Mouse (Mus musculus) hindbrain, embryonic 13.5 days (tissue): ENCODE data around the gene Glcci1. TPM values are rescaled to one million over a fixed set of nuclear protein-coding genes. Genes with fewer than 3 reads are reported as not detected.

Experiments used
- ATAC-seq: fragments of 200-750 bp; cut with Nextera tagmentation; 2 replicates; pipeline ENCODE4 v1.8.0; 2017; ENCODE audit warnings: moderate TSS enrichment; ENCODE audit not compliant: low FRiP score
- H3K27ac ChIP-seq: fragments of 300-500 bp; sonication (generic); 2 replicates; pipeline ENCODE4 v1.5.1; 2015; ENCODE audit warnings: inconsistent platforms, mild to moderate bottlenecking, moderate library complexity
- H3K27me3 ChIP-seq: fragments of 300-500 bp; sonication (generic); 2 replicates; pipeline ENCODE4 v1.6.1; 2015; ENCODE audit warnings: mild to moderate bottlenecking, inconsistent platforms
- H3K36me3 ChIP-seq: fragments of 300-500 bp; sonication (generic); 2 replicates; pipeline ENCODE4 v1.6.1; 2015; ENCODE audit warnings: mild to moderate bottlenecking, inconsistent platforms
- H3K4me1 ChIP-seq: fragments of 300-500 bp; sonication (generic); replicated peaks from 2 replicates; pipeline ENCODE4 v1.6.1; 2015; ENCODE audit warnings: inconsistent platforms
- H3K4me2 ChIP-seq: fragments of 300-500 bp; sonication (generic); 2 replicates; pipeline ENCODE4 v1.6.1; 2015; ENCODE audit warnings: inconsistent platforms, mild to moderate bottlenecking, moderate library complexity
- H3K4me3 ChIP-seq: fragments of 300-500 bp; sonication (generic); 2 replicates; pipeline ENCODE4 v1.5.1; 2015; ENCODE audit warnings: mild to moderate bottlenecking, inconsistent platforms
- H3K9ac ChIP-seq: fragments of 300-500 bp; sonication (generic); 2 replicates; pipeline ENCODE4 v1.6.1; 2015; ENCODE audit warnings: mild to moderate bottlenecking, inconsistent platforms
- H3K9me3 ChIP-seq: fragments of 300-500 bp; sonication (generic); 2 replicates; pipeline ENCODE4 v1.6.1; 2016; ENCODE audit warnings: inconsistent platforms
- WGBS: fragments of 180-500 bp; shearing (Covaris S2); methylation state at CpG from one replicate; pipeline ENCODE4 v1.1.7; 2015; 5-methylcytosine and 5-hydroxymethylcytosine counted together
- polyA plus RNA-seq: library from polyadenylated mRNA; unstranded; fragments of >200 nt; fragmentation: Nextera tagmentation; extraction: Ambion mirVana; gene quantifications from 2 replicates; pipeline ENCODE4 v1.2.1, GENCODE M21; 2015

Glcci1 gene
- polyA plus RNA-seq, 1 experiment from 2014 or later, result 9.7 TPM

- no peak for ATAC-seq
- 0 out of 2 replicates have a peak, but pooled peaks cover 3% of the 10 kb centered on the region for H3K9me3 ChIP-seq
- H3K36me3 ChIP-seq, result no peaks in the 10 kb centered on the region
- H3K4me3 ChIP-seq, result no peak overlapping the region
- no peak overlapping the region for H3K4me2 ChIP-seq
- no peaks in the 10 kb centered on the region for H3K27me3 ChIP-seq
- WGBS, result 82% methylated on average over 6 of the region's 6 CpGs
- no peaks in the 10 kb centered on the region for H3K4me1 ChIP-seq
- H3K27ac ChIP-seq, result no peak overlapping the region
- H3K9ac ChIP-seq, result no peak overlapping the region
These were observed 12.0 kb upstream of the Glcci1 start for GRCm38 (mm10) chr6:8497234-8497867.

DNA sequence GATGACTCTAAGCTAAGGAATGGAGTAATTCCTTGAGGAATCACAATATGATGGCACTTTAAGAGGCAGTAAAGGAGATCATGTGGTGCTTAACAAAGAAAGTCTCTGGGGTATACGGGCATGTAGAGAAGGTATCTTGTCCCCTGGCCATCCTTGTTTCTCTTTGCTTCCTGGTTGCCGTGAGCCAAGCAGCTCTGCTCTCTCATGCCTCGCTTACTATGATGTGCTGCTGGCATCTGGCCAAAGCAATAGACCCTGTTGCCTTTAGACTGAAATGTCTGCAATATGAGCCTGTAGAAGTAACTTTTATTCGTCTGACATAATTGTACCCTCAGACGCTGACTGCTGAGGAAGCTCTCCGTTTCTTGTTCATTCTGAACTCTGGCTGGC lies 11.5 kb upstream of the Glcci1 start:
- Histone ChIP-seq H3K9ac (no peak overlapping the region), H3K27me3 (no peaks in the 10 kb centered on the region), H3K4me1 (no peaks in the 10 kb centered on the region), H3K4me2 (no peak overlapping the region), H3K9me3 (0 out of 2 replicates have a peak, but pooled peaks cover 3% of the 10 kb centered on the region), H3K27ac (no peak overlapping the region), H3K36me3 (no peaks in the 10 kb centered on the region), H3K4me3 (no peak overlapping the region)
- ATAC-seq, result no peak
- 71% methylated on average over 6 of the region's 6 CpGs for WGBS

DNA sequence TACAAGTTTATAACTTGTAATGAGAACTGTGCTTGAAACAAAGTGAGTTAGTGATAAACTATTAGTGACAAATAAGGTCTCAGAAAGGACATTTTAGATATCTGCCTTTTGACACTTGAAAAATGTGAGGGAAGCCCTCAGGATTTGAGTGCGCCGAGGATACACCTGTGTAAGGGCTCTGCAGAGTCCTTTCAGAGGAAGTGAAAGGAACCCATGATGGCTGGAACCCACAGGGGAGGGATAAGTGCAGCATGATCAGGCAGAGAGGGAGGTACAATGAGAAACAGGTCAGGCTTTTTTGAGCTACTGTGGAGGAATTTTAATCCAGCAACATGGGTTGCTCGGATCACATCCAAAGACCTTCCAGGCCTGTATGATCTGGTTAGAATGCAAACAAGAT lies 10.4 kb upstream of the Glcci1 start:
- WGBS, result 93% methylated on average over 3 of the region's 3 CpGs
- H3K4me2 ChIP-seq, result no peak overlapping the region
- no peaks in the 10 kb centered on the region for H3K27me3 ChIP-seq
- no peak overlapping the region for H3K27ac ChIP-seq
- no peak overlapping the region for H3K9ac ChIP-seq
- ATAC-seq, result no peak
- H3K4me3 ChIP-seq, result no peak overlapping the region
- no peaks in the 10 kb centered on the region for H3K4me1 ChIP-seq
- no peaks in the 10 kb centered on the region for H3K36me3 ChIP-seq
- 0 out of 2 replicates have a peak, but pooled peaks cover 3% of the 10 kb centered on the region for H3K9me3 ChIP-seq

- ATAC-seq, result no peak
- 0 out of 2 replicates have a peak, but pooled peaks cover 4% of the 10 kb centered on the region for H3K4me1 ChIP-seq
- 31% methylated on average over 3 of the region's 3 CpGs for WGBS
- no peak overlapping the region for H3K4me2 ChIP-seq
- no peak overlapping the region for H3K4me3 ChIP-seq
- no peak overlapping the region for H3K9ac ChIP-seq
- no peak overlapping the region for H3K27ac ChIP-seq
- 0 out of 2 replicates have a peak, but pooled peaks cover 3% of the 10 kb centered on the region for H3K9me3 ChIP-seq
- H3K36me3 ChIP-seq, result no peaks in the 10 kb centered on the region
- H3K27me3 ChIP-seq, result no peaks in the 10 kb centered on the region
These were observed 5.4 kb upstream of the Glcci1 start for GRCm38 (mm10) chr6:8503953-8504352.

GRCm38 (mm10) chr6:8504521-8505228 lies 4.7 kb upstream of the Glcci1 start:
- ATAC-seq, result no peak
- Histone ChIP-seq H3K27ac (no peak overlapping the region), H3K9ac (no peak overlapping the region), H3K9me3 (0 out of 2 replicates have a peak, but pooled peaks cover 3% of the 10 kb centered on the region), H3K36me3 (no peaks in the 10 kb centered on the region), H3K4me3 (no peak overlapping the region), H3K27me3 (no peaks in the 10 kb centered on the region), H3K4me1 (0 out of 2 replicates have a peak, but pooled peaks cover 4% of the 10 kb centered on the region), H3K4me2 (no peak overlapping the region)
- WGBS, result 89% methylated on average over 6 of the region's 6 CpGs

DNA sequence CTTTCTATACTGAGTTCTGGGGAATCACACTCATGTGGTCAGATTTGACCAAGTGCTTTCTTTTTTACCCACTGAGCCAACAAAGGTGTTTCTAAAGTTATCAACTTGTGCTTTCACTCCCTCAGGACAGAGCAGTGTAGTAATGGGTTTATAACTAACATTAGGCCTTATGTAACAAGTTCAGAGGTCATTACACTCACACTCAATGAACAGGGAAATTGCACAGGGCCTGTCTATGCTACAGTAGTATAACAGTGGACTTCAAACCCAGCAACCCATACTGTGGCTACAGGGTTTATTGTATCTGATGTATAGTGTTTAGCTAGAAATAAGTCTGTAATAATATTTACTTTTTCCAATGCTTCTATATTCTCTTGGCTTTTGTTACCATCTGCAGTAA lies 2.8 kb upstream of the Glcci1 start:
- ATAC-seq, result no peak
- Histone ChIP-seq H3K4me3 (no peak overlapping the region), H3K4me2 (no peak overlapping the region)

DNA sequence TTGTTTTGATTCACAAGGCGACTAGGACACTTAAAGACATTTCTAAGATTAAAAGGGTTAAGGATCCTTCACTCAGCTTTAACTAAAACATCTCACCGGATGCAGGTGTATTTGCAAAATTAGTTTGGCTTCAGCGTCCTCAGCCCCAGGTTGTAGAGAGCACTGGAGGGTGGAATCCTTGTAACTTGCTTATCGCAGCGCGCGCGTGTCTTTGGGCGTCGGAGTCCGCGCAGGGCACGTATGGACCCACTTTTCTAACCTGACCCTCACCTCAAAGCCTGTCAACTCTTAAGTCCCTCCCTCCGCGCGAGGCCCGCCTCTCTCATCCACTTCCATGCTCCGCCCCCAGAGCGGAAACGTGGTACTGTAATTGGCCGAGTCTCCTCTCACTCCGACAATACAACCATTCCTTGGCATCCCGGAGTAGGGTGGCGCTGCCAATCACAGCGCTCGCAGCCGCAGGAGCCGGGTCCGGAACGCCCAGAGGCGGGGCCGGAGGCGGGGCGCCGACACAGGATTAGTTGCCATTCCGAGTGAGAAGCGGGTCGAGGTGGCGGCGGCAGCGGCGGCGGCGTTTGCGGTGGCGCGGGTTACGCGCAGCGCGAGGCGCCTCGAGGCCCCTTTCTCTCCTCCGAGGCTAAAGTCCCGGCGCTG lies 390 bp upstream of the Glcci1 start:
- H3K9ac ChIP-seq, result peak overlapping the region; percentile 98
- H3K4me3 ChIP-seq, result peak overlapping the region; percentile 92
- ATAC-seq, result peak; percentile 99
- H3K4me2 ChIP-seq, result peak overlapping the region; percentile 82
- no peaks in the 10 kb centered on the region for H3K27me3 ChIP-seq
- peaks cover 26% of the 10 kb centered on the region for H3K4me1 ChIP-seq
- no peaks in the 10 kb centered on the region for H3K9me3 ChIP-seq
- WGBS, result under 1% methylated on average over 55 of the region's 56 CpGs
- no peaks in the 10 kb centered on the region for H3K36me3 ChIP-seq
- H3K27ac ChIP-seq, result peak overlapping the region; percentile 100

More for the DNA sequence above, 2.8 kb upstream of the Glcci1 start:
- H3K9me3 ChIP-seq, result no peaks in the 10 kb centered on the region
- peaks cover 14% of the 10 kb centered on the region for H3K4me1 ChIP-seq
- H3K27me3 ChIP-seq, result no peaks in the 10 kb centered on the region
- no peak overlapping the region for H3K9ac ChIP-seq
- no peaks in the 10 kb centered on the region for H3K36me3 ChIP-seq
- no peak overlapping the region for H3K27ac ChIP-seq

GRCm38 (mm10) chr6:8509961-8510863 lies 812 bp downstream of the Glcci1 start:
- Histone ChIP-seq H3K27me3 (no peaks in the 10 kb centered on the region), H3K9me3 (no peaks in the 10 kb centered on the region), H3K27ac (peak overlapping the region; percentile 100), H3K36me3 (no peaks in the 10 kb centered on the region), H3K4me1 (peaks cover 26% of the 10 kb centered on the region), H3K4me3 (peak overlapping the region; percentile 92), H3K9ac (peak overlapping the region; percentile 98), H3K4me2 (peak overlapping the region; percentile 82)
- under 1% methylated on average over 50 of the region's 73 CpGs for WGBS
- ATAC-seq, result no peak

DNA sequence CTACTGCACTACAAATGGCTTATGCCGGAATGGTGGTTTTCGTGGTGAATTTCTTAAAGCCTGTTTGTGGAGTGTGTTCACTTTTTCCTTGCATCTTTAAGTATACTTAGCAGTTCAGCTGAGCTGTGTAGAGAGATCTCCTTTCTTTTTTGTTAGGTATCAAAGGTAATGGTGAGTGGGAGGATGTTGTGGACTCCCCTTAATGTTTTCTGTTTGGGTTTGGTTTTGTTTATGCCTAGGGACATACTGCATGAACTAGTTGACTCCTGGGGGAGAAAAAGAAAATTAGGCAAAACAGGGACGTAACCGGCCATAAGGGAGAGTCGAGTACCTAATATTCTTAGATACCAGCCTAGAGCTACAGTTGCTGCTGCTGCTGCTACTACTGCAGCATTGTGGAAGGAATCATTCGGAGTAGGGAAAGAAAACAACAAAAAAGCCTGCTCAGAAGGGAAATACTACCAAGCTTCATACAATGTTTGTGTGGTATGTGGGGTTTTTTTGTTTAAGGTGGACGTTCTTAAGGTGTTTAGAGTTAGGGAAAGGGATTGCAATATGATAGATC lies 1.5 kb downstream of the Glcci1 start:
- H3K4me2 ChIP-seq, result peak overlapping the region; percentile 82

DNA sequence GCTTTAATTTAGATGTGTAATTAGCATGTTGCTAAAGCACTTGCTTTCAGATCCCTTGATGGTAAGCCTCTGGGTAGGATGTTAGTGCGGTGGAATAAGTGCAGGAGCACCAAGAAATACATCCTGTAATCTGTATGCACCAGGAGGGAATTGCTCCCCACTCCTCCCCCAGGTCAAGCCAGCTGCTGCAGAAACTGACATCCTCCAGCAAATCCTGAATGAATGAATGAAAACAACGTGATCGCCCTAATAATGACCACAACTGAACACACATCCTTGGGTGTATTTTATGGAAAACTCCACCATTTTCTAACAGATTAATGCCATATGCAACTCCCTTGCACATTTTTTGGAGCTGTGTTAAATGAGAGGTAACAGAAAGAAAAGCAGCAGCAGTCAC lies 2.0 kb downstream of the Glcci1 start:
- Histone ChIP-seq H3K27ac (peak overlapping the region; percentile 100; the same call in 1 of the 2 replicates), H3K4me1 (peaks cover 26% of the 10 kb centered on the region), H3K4me2 (peak overlapping the region; percentile 82), H3K4me3 (peak overlapping the region; percentile 92), H3K36me3 (no peaks in the 10 kb centered on the region), H3K9ac (peak overlapping the region; percentile 98), H3K9me3 (no peaks in the 10 kb centered on the region), H3K27me3 (no peaks in the 10 kb centered on the region)
- WGBS, result 3% methylated on average over 3 of the region's 3 CpGs
- no peak for ATAC-seq

More for the DNA sequence above, 1.5 kb downstream of the Glcci1 start:
- Histone ChIP-seq H3K27ac (peak overlapping the region; percentile 100), H3K36me3 (no peaks in the 10 kb centered on the region), H3K9ac (peak overlapping the region; percentile 98), H3K9me3 (no peaks in the 10 kb centered on the region), H3K4me1 (peaks cover 26% of the 10 kb centered on the region), H3K4me3 (peak overlapping the region; percentile 92), H3K27me3 (no peaks in the 10 kb centered on the region)
- ATAC-seq, result no peak
- WGBS, result 5% methylated on average over 7 of the region's 7 CpGs

DNA sequence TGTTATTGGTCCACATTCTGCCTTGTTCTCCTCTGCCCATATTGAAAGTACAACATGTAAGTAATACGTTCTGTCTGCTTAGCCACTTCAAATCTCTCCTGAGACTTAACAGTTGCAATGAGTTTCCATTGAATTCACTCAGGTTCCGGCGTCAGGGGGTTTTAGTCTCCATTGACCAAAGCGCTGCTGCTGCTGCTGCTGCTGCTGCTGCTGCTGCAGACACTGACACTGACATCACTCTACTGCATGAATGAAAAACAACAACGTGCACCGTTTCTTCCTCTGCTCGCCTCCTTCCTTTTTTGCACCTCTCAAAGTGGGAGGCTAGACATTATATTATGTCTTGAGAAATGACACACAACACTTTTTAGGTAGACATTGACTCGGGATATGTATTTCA lies 3.0 kb downstream of the Glcci1 start:
- 12% methylated on average over 8 of the region's 8 CpGs for WGBS
- Histone ChIP-seq H3K4me1 (peaks cover 26% of the 10 kb centered on the region), H3K27ac (peak overlapping the region; percentile 0), H3K27me3 (no peaks in the 10 kb centered on the region), H3K36me3 (no peaks in the 10 kb centered on the region), H3K9ac (peak overlapping the region; percentile 98), H3K4me2 (peak overlapping the region; percentile 82), H3K4me3 (peak overlapping the region; percentile 92), H3K9me3 (no peaks in the 10 kb centered on the region)
- ATAC-seq, result no peak
